Mouse (Mus musculus) embryonic fibroblast, embryonic 13.5 days (primary cell): ENCODE results near the gene Usf2. TPM values are rescaled to one million over a fixed set of nuclear protein-coding genes. Genes with fewer than 3 reads are reported as not detected.

Experiments used
- H3K27ac ChIP-seq: 2 replicates; pipeline ENCODE4 v1.5.1; 2012; ENCODE audit warnings: low read length, control low read depth, inconsistent platforms; ENCODE audit not compliant: insufficient read depth
- H3K4me1 ChIP-seq: 2 replicates; pipeline ENCODE4 v1.6.1; 2011; ENCODE audit warnings: low read length; ENCODE audit not compliant: control insufficient read depth, insufficient read depth
- H3K4me3 ChIP-seq: 2 replicates; pipeline ENCODE4 v1.5.1; 2011; ENCODE audit warnings: mild to moderate bottlenecking, control low read depth, low read length; ENCODE audit not compliant: insufficient read depth
- CTCF ChIP-seq: IDR thresholded peaks from 2 replicates; pipeline ENCODE4 v1.5.1; 2011; ENCODE audit warnings: mild to moderate bottlenecking, control low read depth, low read length, moderate library complexity, borderline replicate concordance; ENCODE audit not compliant: insufficient read depth
- POLR2A ChIP-seq: IDR thresholded peaks from 2 replicates; pipeline ENCODE4 v1.6.1; 2011; ENCODE audit warnings: low read depth, mild to moderate bottlenecking, control low read depth, low read length, moderate library complexity
- polyA plus RNA-seq: library from polyadenylated mRNA; stranded (reverse); fragments of >200 nt; gene quantifications from 2 replicates; pipeline ENCODE4 v1.2.4, GENCODE M21; 2011; ENCODE audit warnings: low read depth; ENCODE audit not compliant: missing spikeins, insufficient read length

Gene Usf2
- polyA plus RNA-seq, 1 experiment: 61.1 TPM

DNA sequence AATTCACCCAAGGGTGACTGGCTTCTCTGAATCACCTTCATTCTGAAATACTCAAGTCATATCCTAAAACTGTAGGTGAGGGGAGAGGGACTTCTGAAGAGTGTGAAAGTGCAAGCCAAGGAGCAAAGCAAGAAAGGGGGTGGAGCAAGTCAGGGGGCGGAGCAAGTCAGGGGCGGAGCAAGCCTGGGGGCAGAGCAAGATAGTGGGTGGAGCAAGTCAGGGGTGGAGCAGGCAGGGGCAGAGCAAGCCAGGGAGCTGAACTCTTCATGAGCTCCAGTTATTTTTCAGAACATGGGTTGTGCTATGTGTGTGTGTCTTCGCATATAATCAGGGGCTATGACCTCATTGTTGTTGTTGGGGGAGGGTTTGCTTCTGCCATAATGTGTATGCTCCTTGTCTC, 36.4 kb downstream of the Usf2 start:
- Histone ChIP-seq H3K27ac (no peak overlapping the region), H3K4me3 (no peak overlapping the region), H3K4me1 (no peaks in the 10 kb centered on the region)
- TF ChIP-seq POLR2A: no peak
- no peak for TF ChIP-seq CTCF

DNA sequence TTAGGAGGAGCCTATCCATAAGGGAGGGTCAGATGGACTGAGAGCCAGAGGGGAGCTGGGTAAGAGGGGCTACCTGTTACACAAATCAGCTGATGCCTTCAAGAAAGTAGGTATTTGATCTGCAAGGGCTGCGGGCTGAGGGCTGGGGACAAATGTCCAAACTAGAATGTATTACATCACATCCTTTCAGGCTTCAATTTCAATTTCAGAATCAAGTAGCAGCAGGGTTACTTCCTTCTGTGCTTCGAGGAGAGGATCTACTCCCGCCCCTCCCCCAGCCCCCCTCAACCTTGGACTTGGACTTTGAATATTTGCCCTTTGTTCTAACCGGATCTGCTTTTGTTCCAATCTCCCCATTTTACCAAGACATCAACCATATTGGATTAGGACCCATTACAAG, 39.4 kb downstream of the Usf2 start:
- TF ChIP-seq POLR2A: no peak
- Histone ChIP-seq H3K4me1 (no peaks in the 10 kb centered on the region), H3K4me3 (no peak overlapping the region), H3K27ac (no peak overlapping the region)

DNA sequence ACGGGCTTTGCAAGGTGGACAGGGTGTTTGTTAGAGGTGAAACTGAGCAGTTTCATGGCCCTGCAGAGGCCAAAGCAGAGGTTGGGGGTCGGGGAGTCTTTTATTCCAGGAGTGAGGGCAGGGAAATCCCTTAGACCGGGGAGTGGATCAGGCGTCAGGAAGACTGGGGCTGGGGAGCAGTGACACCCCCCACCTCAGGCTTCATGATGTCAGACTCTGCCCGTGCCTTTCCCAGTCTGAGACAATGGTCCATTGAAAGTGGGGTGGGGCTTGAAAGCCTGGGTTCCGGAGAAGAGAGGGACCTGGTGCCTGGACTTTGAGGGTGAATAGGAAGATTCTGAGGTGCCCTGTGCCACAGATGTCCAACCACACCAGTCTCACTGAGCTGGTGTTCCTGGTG, 39.9 kb downstream of the Usf2 start:
- H3K4me3 ChIP-seq: no peak overlapping the region
- no peak for TF ChIP-seq POLR2A
- no peak for TF ChIP-seq CTCF
- no peaks in the 10 kb centered on the region for H3K4me1 ChIP-seq
- no peak overlapping the region for H3K27ac ChIP-seq

DNA sequence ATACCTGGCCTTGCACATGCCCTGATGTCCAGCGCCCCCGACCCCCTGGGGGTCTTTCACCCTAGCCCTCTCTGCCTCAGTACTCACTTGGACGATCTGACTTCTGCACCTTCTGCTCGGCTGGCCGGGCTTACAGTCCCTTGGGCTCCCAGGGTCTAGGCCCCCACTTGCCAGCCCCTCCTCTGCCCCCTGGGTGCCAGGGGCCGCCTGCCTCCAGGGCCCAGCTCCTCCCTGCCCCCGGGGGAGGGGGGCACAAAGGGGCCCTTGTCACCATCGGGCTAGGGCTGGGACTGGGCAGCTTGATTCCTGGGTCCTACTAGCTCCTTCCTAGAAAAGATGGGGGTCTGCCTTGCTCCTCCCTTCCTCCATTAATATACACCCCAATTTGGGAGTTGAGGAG, 41.9 kb downstream of the Usf2 start, which contains the start of gene Mag:
Gene Mag (minus strand): TSS at position 142 of the 400 bp plus-strand sequence.
- Histone ChIP-seq H3K4me1 (no peaks in the 10 kb centered on the region), H3K4me3 (no peak within 1 kb of the TSS), H3K27ac (no peak within 1 kb of the TSS)
- TF ChIP-seq CTCF: no peak
- TF ChIP-seq POLR2A: no peak

DNA sequence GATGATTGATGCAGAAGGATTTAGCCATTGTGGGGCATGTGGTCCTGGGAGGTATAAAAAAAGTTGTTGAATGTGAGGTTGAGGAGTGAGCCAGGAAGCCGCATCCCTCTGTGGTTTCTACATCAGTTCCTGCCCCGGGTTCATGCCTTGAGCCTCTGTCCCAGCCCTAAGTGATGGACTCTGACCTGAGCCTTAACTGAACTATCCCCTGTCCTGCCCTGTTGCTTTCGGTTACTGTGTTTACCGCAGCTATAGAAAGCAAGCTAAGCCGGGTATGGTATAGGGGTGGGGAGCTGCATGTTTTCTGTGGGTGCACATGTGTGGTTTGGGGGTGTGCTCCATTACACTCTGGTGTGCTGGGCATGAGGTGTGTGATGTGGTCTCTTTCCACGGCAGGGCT, 46.8 kb downstream of the Usf2 start:
- no peak overlapping the region for H3K4me3 ChIP-seq
- no peak overlapping the region for H3K27ac ChIP-seq
- H3K4me1 ChIP-seq: no peaks in the 10 kb centered on the region
- TF ChIP-seq POLR2A (no peak), CTCF (no peak)

DNA sequence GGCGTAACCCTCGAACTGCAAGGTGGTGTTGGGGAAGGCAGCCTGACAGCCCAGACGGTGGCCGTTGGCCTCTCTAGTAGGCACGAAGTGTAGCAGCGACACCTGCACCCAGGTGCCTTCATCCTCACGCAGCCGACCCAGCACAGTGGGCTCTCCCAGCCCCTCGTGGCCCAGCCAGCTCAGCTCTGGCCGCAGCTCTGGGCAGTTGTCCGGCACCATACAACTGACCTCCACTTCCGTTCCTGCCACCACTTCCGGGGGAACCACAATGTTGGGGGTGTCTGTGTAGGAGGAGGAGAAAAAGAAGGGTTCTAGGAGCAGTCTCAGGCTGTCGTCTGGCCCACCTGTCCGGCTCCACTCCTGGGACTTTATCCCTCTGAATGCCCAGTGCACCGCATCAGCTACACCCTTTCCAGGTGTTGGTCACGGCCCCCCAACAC, 47.6 kb downstream of the Usf2 start:
- Histone ChIP-seq H3K4me3 (no peak overlapping the region), H3K4me1 (no peaks in the 10 kb centered on the region), H3K27ac (no peak overlapping the region)
- TF ChIP-seq POLR2A (no peak), CTCF (no peak)

DNA sequence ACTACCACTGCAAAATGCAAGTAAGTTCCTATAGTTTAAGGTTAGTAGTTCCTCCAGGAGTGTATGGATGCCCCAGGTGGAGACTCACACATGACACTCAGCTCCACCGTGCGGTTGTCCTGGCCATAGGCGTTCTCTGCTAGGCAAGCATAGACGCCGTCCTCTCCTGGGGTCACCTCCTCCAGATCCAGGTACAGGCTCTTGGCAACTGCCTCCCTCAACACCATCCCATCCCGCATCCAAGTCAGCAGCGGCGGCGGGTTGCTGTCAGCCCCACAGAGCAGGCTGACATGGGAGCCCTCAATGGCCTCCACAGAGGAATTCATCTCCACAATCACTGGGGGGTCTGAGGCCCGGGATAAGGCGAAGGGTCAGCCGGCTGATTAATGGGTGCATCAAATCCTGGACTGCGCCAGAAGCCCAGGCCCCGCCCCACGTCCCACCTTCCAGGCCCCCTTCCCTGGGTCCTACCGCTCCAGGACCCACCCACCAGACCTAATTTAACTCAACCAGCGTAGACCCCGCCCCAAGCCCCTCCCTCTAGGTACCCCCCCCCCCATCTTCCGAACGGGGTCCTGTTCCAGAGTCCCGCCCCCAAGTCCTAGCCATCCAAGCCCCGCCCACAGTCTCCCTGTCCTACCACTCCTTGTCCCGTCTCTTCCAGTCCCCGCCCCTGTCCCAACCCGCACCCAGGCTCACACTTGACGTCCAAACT, 48.2 kb downstream of the Usf2 start:
- H3K4me3 ChIP-seq: no peak overlapping the region
- TF ChIP-seq CTCF (no peak), POLR2A (no peak)
- H3K27ac ChIP-seq: no peak overlapping the region
- H3K4me1 ChIP-seq: no peaks in the 10 kb centered on the region

DNA sequence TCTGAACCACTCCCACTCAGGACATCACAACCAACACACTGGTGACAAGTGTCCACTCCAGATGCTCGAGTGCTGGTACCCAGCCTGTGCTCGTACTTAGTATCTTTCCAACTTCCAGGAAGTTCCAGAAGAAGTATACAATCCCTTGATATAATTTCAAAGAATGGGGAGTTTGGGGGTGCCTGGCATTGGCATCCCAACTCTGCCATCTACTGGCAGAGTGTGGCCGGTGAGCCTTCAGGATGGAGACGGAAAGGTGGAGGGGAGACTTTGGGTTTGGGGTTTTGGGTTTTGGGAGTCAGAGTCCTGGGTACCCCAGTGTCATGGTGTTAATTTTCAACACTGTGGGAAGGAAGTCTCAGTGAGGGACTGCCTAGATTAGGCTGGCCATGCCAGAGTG, 52.6 kb downstream of the Usf2 start:
- Histone ChIP-seq H3K4me1 (no peaks in the 10 kb centered on the region), H3K4me3 (no peak overlapping the region), H3K27ac (no peak overlapping the region)
- TF ChIP-seq POLR2A (no peak), CTCF (no peak)

Other genes with a start within 250 kb of the Usf2 start
- gene Atp4a, start 244.6 kb downstream of the Usf2 start, polyA plus RNA-seq: not detected in 2 replicates
- gene Tmem147, start 227.3 kb downstream of the Usf2 start, polyA plus RNA-seq: 136 and 144 TPM in 2 replicates
- gene Gapdhs, start 213.1 kb downstream of the Usf2 start, polyA plus RNA-seq: not detected in 2 replicates
- 4.4 and 5.1 TPM in 2 replicates for gene Sbsn, start 205.3 kb downstream of the Usf2 start, polyA plus RNA-seq
- not detected in 2 replicates for gene Dmkn, start 193.0 kb downstream of the Usf2 start, polyA plus RNA-seq
- gene Krtdap, start 168.9 kb downstream of the Usf2 start, polyA plus RNA-seq: not detected in 2 replicates
- gene Ffar2, start 133.0 kb downstream of the Usf2 start, polyA plus RNA-seq: not detected in 2 replicates
- not detected in 2 replicates for gene Ffar3, start 100.6 kb downstream of the Usf2 start, polyA plus RNA-seq
- not detected in 2 replicates for gene Ffar1, start 95.2 kb downstream of the Usf2 start, polyA plus RNA-seq
- not detected in 2 replicates for gene Cd22, start 76.5 kb downstream of the Usf2 start, polyA plus RNA-seq
- gene Mag, start 41.9 kb downstream of the Usf2 start, polyA plus RNA-seq: not detected in 2 replicates
- not detected in 2 replicates for gene Hamp2, start 32.1 kb downstream of the Usf2 start, polyA plus RNA-seq
- not detected in 2 replicates for gene Hamp, start 12.8 kb downstream of the Usf2 start, polyA plus RNA-seq
- not detected in 2 replicates for gene Lsr, start 16.7 kb upstream of the Usf2 start, polyA plus RNA-seq
- not detected in 2 replicates for gene Fam187b, start 17.0 kb upstream of the Usf2 start, polyA plus RNA-seq
- 79.0 and 143 TPM in 2 replicates for gene Fxyd5, start 85.7 kb upstream of the Usf2 start, polyA plus RNA-seq
- not detected in 2 replicates for gene Fxyd7, start 94.7 kb upstream of the Usf2 start, polyA plus RNA-seq
- gene Fxyd1, start 100.4 kb upstream of the Usf2 start, polyA plus RNA-seq: 10.3 TPM in 1 of 2 replicates, not detected in the other
- 0.92 and 1.1 TPM in 2 replicates for gene Lgi4, start 102.5 kb upstream of the Usf2 start, polyA plus RNA-seq
- gene Fxyd3, start 119.9 kb upstream of the Usf2 start, polyA plus RNA-seq: not detected in 2 replicates
- 0.60 and 0.90 TPM in 2 replicates for gene Hpn, start 158.5 kb upstream of the Usf2 start, polyA plus RNA-seq
- 40.8 and 57.9 TPM in 2 replicates for gene Scn1b, start 170.2 kb upstream of the Usf2 start, polyA plus RNA-seq
- 44.3 and 53.9 TPM in 2 replicates for gene Gramd1a, start 199.1 kb upstream of the Usf2 start, polyA plus RNA-seq